Mouse (Mus musculus): ENCODE results near the gene Hist1h2bc. TPM values are rescaled to one million over a fixed set of nuclear protein-coding genes. Genes with fewer than 3 reads are reported as not detected.
A peak's percentile ranks its signal among the peaks of the same experiment; 100 is the strongest.

The Hist1h2bc gene
- polyA plus RNA-seq, 1 experiment from 2014 or later = 65.3 TPM

- Histone ChIP-seq H3K4me3 (replicated peaks) (no peak overlapping the region), H3K9ac (no peak overlapping the region), H3K4me2 (no peak overlapping the region), H3K9me3 (replicated peaks) (no peaks in the 10 kb centered on the region), H3K27me3 (no peaks in the 10 kb centered on the region), H3K36me3 (no peaks in the 10 kb centered on the region), H3K27ac (no peak overlapping the region), H3K4me1 (peaks cover 10% of the 10 kb centered on the region; the same call in 1 of the 2 replicates)
- 95% methylated on average over 2 of the region's 2 CpGs for WGBS
- no peak for ATAC-seq (replicated peaks; ENCODE audit: low FRiP score)
Observed at GRCm38 (mm10) chr13:23688956-23689355, 5.0 kb downstream of the Hist1h2bc start.

GRCm38 (mm10) chr13:23689459-23689858 is 5.5 kb downstream of the Hist1h2bc start:
- Histone ChIP-seq H3K27me3 (no peaks in the 10 kb centered on the region), H3K4me1 (peaks cover 10% of the 10 kb centered on the region; the same call in 1 of the 2 replicates), H3K9ac (no peak overlapping the region), H3K27ac (no peak overlapping the region), H3K4me2 (no peak overlapping the region), H3K9me3 (replicated peaks) (no peaks in the 10 kb centered on the region), H3K36me3 (no peaks in the 10 kb centered on the region), H3K4me3 (replicated peaks) (no peak overlapping the region)
- no peak for ATAC-seq (replicated peaks; ENCODE audit: low FRiP score)
- WGBS = 79% methylated on average over 2 of the region's 2 CpGs

GRCm38 (mm10) chr13:23693856-23694440 is 9.9 kb downstream of the Hist1h2bc start:
- no peak for ATAC-seq (replicated peaks; ENCODE audit: low FRiP score)
- H3K4me2 ChIP-seq = no peak overlapping the region
- no peak overlapping the region for H3K9ac ChIP-seq
- peaks cover 10% of the 10 kb centered on the region for H3K4me1 ChIP-seq
- no peaks in the 10 kb centered on the region for H3K9me3 ChIP-seq (replicated peaks)
- H3K36me3 ChIP-seq = no peaks in the 10 kb centered on the region
- no peak overlapping the region for H3K4me3 ChIP-seq (replicated peaks)
- no peaks in the 10 kb centered on the region for H3K27me3 ChIP-seq
- WGBS = 71% methylated on average over 6 of the region's 6 CpGs
- no peak overlapping the region for H3K27ac ChIP-seq

- no peaks in the 10 kb centered on the region for H3K9me3 ChIP-seq (replicated peaks)
- WGBS = 95% methylated on average over 9 of the region's 9 CpGs
- H3K4me2 ChIP-seq = no peak overlapping the region
- H3K9ac ChIP-seq = no peak overlapping the region
- H3K27me3 ChIP-seq = no peaks in the 10 kb centered on the region
- H3K4me1 ChIP-seq = peaks cover 14% of the 10 kb centered on the region
- ATAC-seq (replicated peaks; ENCODE audit: low FRiP score) = no peak
- no peaks in the 10 kb centered on the region for H3K36me3 ChIP-seq
- H3K4me3 ChIP-seq (replicated peaks) = no peak overlapping the region
- H3K27ac ChIP-seq = no peak overlapping the region
Observed at GRCm38 (mm10) chr13:23694956-23695355, 11.0 kb downstream of the Hist1h2bc start.

GRCm38 (mm10) chr13:23695514-23695913 is 11.5 kb downstream of the Hist1h2bc start, which contains the start of gene Hist1h1t:
Hist1h1t (plus strand) TSS chr13:23695814.
- Histone ChIP-seq H3K27ac (0 out of 2 replicates have a peak within 1 kb of the TSS, but pooled peaks have one; percentile 13), H3K36me3 (no peaks in the 10 kb centered on the region), H3K27me3 (no peaks in the 10 kb centered on the region), H3K4me3 (replicated peaks) (no peak within 1 kb of the TSS), H3K9ac (no peak within 1 kb of the TSS), H3K4me2 (peak within 1 kb of the TSS; percentile 20; the same call in 1 of the 2 replicates), H3K9me3 (replicated peaks) (no peaks in the 10 kb centered on the region), H3K4me1 (peaks cover 14% of the 10 kb centered on the region)
- ATAC-seq (replicated peaks; ENCODE audit: low FRiP score) = no peak
- WGBS = 44% methylated on average over 13 of the region's 13 CpGs

- Histone ChIP-seq H3K9ac (no peak overlapping the region), H3K4me1 (peaks cover 19% of the 10 kb centered on the region), H3K4me3 (replicated peaks) (no peak overlapping the region), H3K27ac (0 out of 2 replicates have a peak overlapping the region, but pooled peaks have one; percentile 13), H3K4me2 (peak overlapping the region; percentile 20; the same call in 1 of the 2 replicates), H3K36me3 (no peaks in the 10 kb centered on the region), H3K27me3 (no peaks in the 10 kb centered on the region), H3K9me3 (replicated peaks) (no peaks in the 10 kb centered on the region)
- WGBS = 57% methylated on average over 15 of the region's 15 CpGs
- ATAC-seq (replicated peaks; ENCODE audit: low FRiP score) = no peak
Observed at GRCm38 (mm10) chr13:23696061-23696474, 12.1 kb downstream of the Hist1h2bc start.

- peak; percentile 31 for ATAC-seq (replicated peaks; ENCODE audit: low FRiP score)
- Histone ChIP-seq H3K36me3 (no peaks in the 10 kb centered on the region), H3K9me3 (replicated peaks) (no peaks in the 10 kb centered on the region), H3K27ac (peak overlapping the region; percentile 98), H3K4me3 (replicated peaks) (peak overlapping the region; percentile 51), H3K27me3 (no peaks in the 10 kb centered on the region), H3K4me1 (peaks cover 19% of the 10 kb centered on the region), H3K9ac (peak overlapping the region; percentile 69), H3K4me2 (peak overlapping the region; percentile 69)
- WGBS = under 1% methylated on average over 30 of the region's 32 CpGs
Observed at GRCm38 (mm10) chr13:23697491-23698299, 13.7 kb downstream of the Hist1h2bc start.

GRCm38 (mm10) chr13:23698300-23698693 is 14.3 kb downstream of the Hist1h2bc start, which contains the start of gene Hist1h4c:
Hist1h4c (minus strand) TSS chr13:23698454.
- H3K27ac ChIP-seq = peak within 1 kb of the TSS; percentile 98
- H3K36me3 ChIP-seq = no peaks in the 10 kb centered on the region
- H3K27me3 ChIP-seq = no peaks in the 10 kb centered on the region
- peak within 1 kb of the TSS; percentile 69 for H3K9ac ChIP-seq
- H3K4me1 ChIP-seq = peaks cover 19% of the 10 kb centered on the region
- H3K4me2 ChIP-seq = peak within 1 kb of the TSS; percentile 69
- 0% methylated on average over 22 of the region's 22 CpGs for WGBS
- peak within 1 kb of the TSS; percentile 51 for H3K4me3 ChIP-seq (replicated peaks)
- H3K9me3 ChIP-seq (replicated peaks) = no peaks in the 10 kb centered on the region
- ATAC-seq (replicated peaks; ENCODE audit: low FRiP score) = peak; percentile 97

- H3K4me3 ChIP-seq (replicated peaks) = 0 out of 2 replicates have a peak overlapping the region, but pooled peaks have one; percentile 51
- peak overlapping the region; percentile 98 for H3K27ac ChIP-seq
- H3K9me3 ChIP-seq (replicated peaks) = no peaks in the 10 kb centered on the region
- peak overlapping the region; percentile 69 for H3K4me2 ChIP-seq
- WGBS = 76% methylated on average over 6 of the region's 6 CpGs
- ATAC-seq (replicated peaks; ENCODE audit: low FRiP score) = no peak
- H3K36me3 ChIP-seq = no peaks in the 10 kb centered on the region
- no peaks in the 10 kb centered on the region for H3K27me3 ChIP-seq
- no peak overlapping the region for H3K9ac ChIP-seq
- peaks cover 19% of the 10 kb centered on the region for H3K4me1 ChIP-seq
Observed at GRCm38 (mm10) chr13:23698996-23699395, 15.0 kb downstream of the Hist1h2bc start.

- Histone ChIP-seq H3K9me3 (replicated peaks) (no peaks in the 10 kb centered on the region), H3K36me3 (no peaks in the 10 kb centered on the region), H3K4me2 (no peak overlapping the region), H3K4me1 (peaks cover 19% of the 10 kb centered on the region), H3K27me3 (no peaks in the 10 kb centered on the region), H3K4me3 (replicated peaks) (no peak overlapping the region), H3K27ac (no peak overlapping the region), H3K9ac (no peak overlapping the region)
- no peak for ATAC-seq (replicated peaks; ENCODE audit: low FRiP score)
- 71% methylated on average over 3 of the region's 3 CpGs for WGBS
Observed at GRCm38 (mm10) chr13:23699767-23700166, 15.8 kb downstream of the Hist1h2bc start.

- Histone ChIP-seq H3K4me3 (replicated peaks) (no peak overlapping the region), H3K27me3 (no peaks in the 10 kb centered on the region), H3K27ac (0 out of 2 replicates have a peak overlapping the region, but pooled peaks have one; percentile 45), H3K9ac (no peak overlapping the region), H3K9me3 (replicated peaks) (no peaks in the 10 kb centered on the region), H3K36me3 (no peaks in the 10 kb centered on the region), H3K4me2 (no peak overlapping the region), H3K4me1 (peaks cover 14% of the 10 kb centered on the region)
- ATAC-seq (replicated peaks; ENCODE audit: low FRiP score) = peak; percentile 55
- 28% methylated on average over 8 of the region's 8 CpGs for WGBS
Observed at GRCm38 (mm10) chr13:23700786-23701520, 17.0 kb downstream of the Hist1h2bc start.

Data from kidney, embryonic 15.5 days (tissue).